Mouse (Mus musculus): ENCODE measurements around the gene Agrp. TPM values are rescaled to one million over a fixed set of nuclear protein-coding genes. Genes with fewer than 3 reads are reported as not detected.

The Agrp gene
- polyA plus RNA-seq, 1 experiment from 2014 or later = 0.54 TPM

- Histone ChIP-seq H3K4me3 (ENCODE audit: control insufficient read depth in 1 of 2, insufficient read depth in 1 of 2, low read depth in 1 of 2, low read length in 2 of 2) (no peak overlapping the region), H3K4me2 (ENCODE audit: low read length) (no peak overlapping the region), H3K36me3 (ENCODE audit: control insufficient read depth, insufficient read depth, low read length) (peaks cover 53% of the 10 kb centered on the region), H3K9ac (ENCODE audit: low read length) (no peak overlapping the region), H3K27ac (replicated peaks in 1 of 2; ENCODE audit: control insufficient read depth in 1 of 2, insufficient read depth in 1 of 2, low read depth in 2 of 2, low read length in 2 of 2) (no peak overlapping the region), H3K9me3 (ENCODE audit: control insufficient read depth, low read length) (no peaks in the 10 kb centered on the region), H3K27me3 (ENCODE audit: control insufficient read depth, insufficient read depth, low read length) (no peaks in the 10 kb centered on the region), H3K4me1 (ENCODE audit: control insufficient read depth in 2 of 2, insufficient read depth in 2 of 2, low read length in 2 of 2) (peaks cover 0 to 1% of the 10 kb centered on the region in 2 experiments; a peak in 2 of 4 replicates)
- WGBS = 100% methylated on average over 1 of the region's 1 CpGs
- no peak for ATAC-seq (ENCODE audit: insufficient number of reproducible peaks, insufficient read depth, low FRiP score, low read depth)
Observed at GRCm38 (mm10) chr8:105645205-105645604, 8.0 kb upstream of the Agrp start.

- H3K36me3 ChIP-seq (ENCODE audit: control insufficient read depth, insufficient read depth, low read length) = peaks cover 26% of the 10 kb centered on the region
- ATAC-seq (ENCODE audit: insufficient number of reproducible peaks, insufficient read depth, low FRiP score, low read depth) = no peak
- no peaks in the 10 kb centered on the region for H3K27me3 ChIP-seq (ENCODE audit: control insufficient read depth, insufficient read depth, low read length)
- H3K9me3 ChIP-seq (ENCODE audit: control insufficient read depth, low read length) = no peaks in the 10 kb centered on the region
- H3K4me2 ChIP-seq (ENCODE audit: low read length) = no peak overlapping the region
- 77% methylated on average over 2 of the region's 2 CpGs for WGBS
- H3K9ac ChIP-seq (ENCODE audit: low read length) = no peak overlapping the region
- H3K4me3 ChIP-seq (ENCODE audit: control insufficient read depth in 1 of 2, insufficient read depth in 1 of 2, low read depth in 1 of 2, low read length in 2 of 2) = no peak overlapping the region
- H3K4me1 ChIP-seq (ENCODE audit: control insufficient read depth in 2 of 2, insufficient read depth in 2 of 2, low read length in 2 of 2) = peaks cover 4 to 15% of the 10 kb centered on the region in 2 experiments
- no peak overlapping the region for H3K27ac ChIP-seq (replicated peaks in 1 of 2; ENCODE audit: control insufficient read depth in 1 of 2, insufficient read depth in 1 of 2, low read depth in 2 of 2, low read length in 2 of 2)
Observed at GRCm38 (mm10) chr8:105640511-105640910, 3.3 kb upstream of the Agrp start.

GRCm38 (mm10) chr8:105639835-105640234 is 2.6 kb upstream of the Agrp start:
- Histone ChIP-seq H3K36me3 (ENCODE audit: control insufficient read depth, insufficient read depth, low read length) (peaks cover 19% of the 10 kb centered on the region), H3K27ac (replicated peaks in 1 of 2; ENCODE audit: control insufficient read depth in 1 of 2, insufficient read depth in 1 of 2, low read depth in 2 of 2, low read length in 2 of 2) (no peak overlapping the region), H3K27me3 (ENCODE audit: control insufficient read depth, insufficient read depth, low read length) (no peaks in the 10 kb centered on the region), H3K4me1 (ENCODE audit: control insufficient read depth in 2 of 2, insufficient read depth in 2 of 2, low read length in 2 of 2) (peaks cover 4 to 17% of the 10 kb centered on the region in 2 experiments), H3K4me3 (ENCODE audit: control insufficient read depth in 1 of 2, insufficient read depth in 1 of 2, low read depth in 1 of 2, low read length in 2 of 2) (no peak overlapping the region), H3K4me2 (ENCODE audit: low read length) (no peak overlapping the region), H3K9me3 (ENCODE audit: control insufficient read depth, low read length) (no peaks in the 10 kb centered on the region), H3K9ac (ENCODE audit: low read length) (no peak overlapping the region)
- no peak for ATAC-seq (ENCODE audit: insufficient number of reproducible peaks, insufficient read depth, low FRiP score, low read depth)
- 67% methylated on average over 1 of the region's 1 CpGs for WGBS

DNA sequence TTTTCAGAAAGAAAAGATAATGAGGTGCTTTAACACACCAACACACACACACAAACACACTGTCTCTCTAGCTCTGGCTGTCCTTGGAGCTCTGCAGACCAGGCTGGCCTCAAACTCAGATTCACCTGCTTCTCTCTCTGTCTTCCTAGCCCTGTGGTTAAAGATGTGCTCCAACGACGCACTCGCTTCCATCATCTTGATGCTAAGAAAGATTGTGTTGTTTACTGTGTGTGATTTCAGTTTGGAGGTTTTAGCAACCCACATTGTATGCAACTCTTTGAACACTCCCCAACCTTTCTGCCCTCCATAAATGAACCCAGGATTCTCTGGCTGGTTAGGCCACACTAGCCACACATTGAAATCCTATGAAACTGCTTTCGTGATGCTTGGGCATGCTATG is 1.3 kb upstream of the Agrp start:
- Histone ChIP-seq H3K9me3 (ENCODE audit: control insufficient read depth, low read length) (no peaks in the 10 kb centered on the region), H3K4me2 (ENCODE audit: low read length) (peak overlapping the region; percentile 88), H3K36me3 (ENCODE audit: control insufficient read depth, insufficient read depth, low read length) (peaks cover 7% of the 10 kb centered on the region), H3K27ac (replicated peaks in 1 of 2; ENCODE audit: control insufficient read depth in 1 of 2, insufficient read depth in 1 of 2, low read depth in 2 of 2, low read length in 2 of 2) (no peak overlapping the region), H3K27me3 (ENCODE audit: control insufficient read depth, insufficient read depth, low read length) (no peaks in the 10 kb centered on the region), H3K4me3 (ENCODE audit: control insufficient read depth in 1 of 2, insufficient read depth in 1 of 2, low read depth in 1 of 2, low read length in 2 of 2) (no peak overlapping the region), H3K4me1 (ENCODE audit: control insufficient read depth in 2 of 2, insufficient read depth in 2 of 2, low read length in 2 of 2) (peaks cover 4 to 17% of the 10 kb centered on the region in 2 experiments), H3K9ac (ENCODE audit: low read length) (no peak overlapping the region; the same call in 1 of the 2 replicates)
- whole genome bisulfite sequencing = 88% methylated on average over 4 of the region's 4 CpGs
- ATAC-seq (ENCODE audit: insufficient number of reproducible peaks, insufficient read depth, low FRiP score, low read depth) = no peak

GRCm38 (mm10) chr8:105637601-105638041 is 428 bp upstream of the Agrp start:
- Histone ChIP-seq H3K9me3 (ENCODE audit: control insufficient read depth, low read length) (no peaks in the 10 kb centered on the region), H3K27me3 (ENCODE audit: control insufficient read depth, insufficient read depth, low read length) (no peaks in the 10 kb centered on the region), H3K27ac (replicated peaks in 1 of 2; ENCODE audit: control insufficient read depth in 1 of 2, insufficient read depth in 1 of 2, low read depth in 2 of 2, low read length in 2 of 2) (peak overlapping the region; percentile 100), H3K9ac (ENCODE audit: low read length) (peak overlapping the region; percentile 95), H3K4me3 (ENCODE audit: control insufficient read depth in 1 of 2, insufficient read depth in 1 of 2, low read depth in 1 of 2, low read length in 2 of 2) (peak overlapping the region; percentile 87 to 91), H3K4me1 (ENCODE audit: control insufficient read depth in 2 of 2, insufficient read depth in 2 of 2, low read length in 2 of 2) (peaks cover 4 to 17% of the 10 kb centered on the region in 2 experiments), H3K36me3 (ENCODE audit: control insufficient read depth, insufficient read depth, low read length) (0 out of 2 replicates have a peak, but pooled peaks cover 4% of the 10 kb centered on the region), H3K4me2 (ENCODE audit: low read length) (peak overlapping the region; percentile 88)
- 0% methylated on average over 11 of the region's 11 CpGs for WGBS
- ATAC-seq (ENCODE audit: insufficient number of reproducible peaks, insufficient read depth, low FRiP score, low read depth) = no peak

DNA sequence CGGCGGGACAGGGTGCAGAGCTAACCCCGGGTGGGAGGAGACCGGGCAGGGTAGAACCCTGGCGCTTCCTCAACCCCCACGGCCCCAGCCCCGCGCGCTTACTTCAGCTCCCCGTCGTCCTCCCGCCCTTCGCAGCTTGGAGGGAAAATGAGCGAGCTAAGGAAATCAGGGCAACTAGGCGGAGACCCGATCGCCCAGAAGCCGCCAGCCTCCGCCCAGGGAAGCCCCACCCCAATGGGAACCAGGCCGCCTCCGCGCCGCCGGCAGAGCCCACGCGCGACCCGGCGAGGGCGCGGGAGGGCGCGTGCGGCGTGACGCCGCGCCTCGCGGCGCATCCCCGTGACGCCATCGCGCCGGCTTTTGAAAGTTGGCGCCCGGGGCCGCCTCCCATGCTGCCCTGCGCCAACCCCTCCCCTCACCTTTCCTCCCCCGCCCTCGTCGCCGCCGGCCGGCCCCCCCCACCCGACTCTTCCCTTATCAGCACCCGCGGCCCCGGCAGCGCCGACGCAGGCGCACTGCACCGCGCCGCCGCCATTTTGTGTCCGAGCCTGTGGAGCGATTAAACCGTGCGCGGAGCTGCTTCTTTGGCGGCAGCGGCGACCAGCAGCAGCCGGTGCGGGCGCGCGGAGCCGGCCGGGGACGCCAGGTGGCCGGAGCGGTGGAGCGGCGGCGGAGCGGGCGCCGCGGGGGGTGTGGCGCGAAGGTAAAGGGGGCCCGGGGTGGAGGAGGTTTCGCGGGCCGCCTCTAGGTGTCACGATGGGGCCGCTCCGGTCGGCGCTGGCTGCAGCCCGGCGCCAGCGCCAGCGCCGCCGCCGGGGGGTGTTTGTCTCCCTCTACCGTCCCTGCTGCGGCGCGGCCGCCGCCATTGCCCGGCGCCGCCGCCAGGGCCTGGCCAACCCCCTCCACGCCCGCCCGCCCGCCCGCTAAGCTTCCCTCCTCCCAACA is 903 bp downstream of the Agrp start, which contains the start of gene Ctcf:
Ctcf (plus strand) TSS at position 551 of the 945 bp plus-strand sequence.
- Histone ChIP-seq H3K4me2 (ENCODE audit: low read length) (peak within 1 kb of the TSS; percentile 92), H3K36me3 (ENCODE audit: control insufficient read depth, insufficient read depth, low read length) (0 out of 2 replicates have a peak, but pooled peaks cover 4% of the 10 kb centered on the region), H3K27me3 (ENCODE audit: control insufficient read depth, insufficient read depth, low read length) (no peaks in the 10 kb centered on the region), H3K27ac (replicated peaks in 1 of 2; ENCODE audit: control insufficient read depth in 1 of 2, insufficient read depth in 1 of 2, low read depth in 2 of 2, low read length in 2 of 2) (peak within 1 kb of the TSS; percentile 100), H3K9me3 (ENCODE audit: control insufficient read depth, low read length) (no peaks in the 10 kb centered on the region), H3K4me1 (ENCODE audit: control insufficient read depth in 2 of 2, insufficient read depth in 2 of 2, low read length in 2 of 2) (peaks cover 4 to 17% of the 10 kb centered on the region in 2 experiments), H3K4me3 (ENCODE audit: control insufficient read depth in 1 of 2, insufficient read depth in 1 of 2, low read depth in 1 of 2, low read length in 2 of 2) (peak within 1 kb of the TSS; percentile 87 to 91), H3K9ac (ENCODE audit: low read length) (peak within 1 kb of the TSS; percentile 95)
- ATAC-seq (ENCODE audit: insufficient number of reproducible peaks, insufficient read depth, low FRiP score, low read depth) = peak; percentile 91
- under 1% methylated on average over 92 of the region's 126 CpGs for WGBS

DNA sequence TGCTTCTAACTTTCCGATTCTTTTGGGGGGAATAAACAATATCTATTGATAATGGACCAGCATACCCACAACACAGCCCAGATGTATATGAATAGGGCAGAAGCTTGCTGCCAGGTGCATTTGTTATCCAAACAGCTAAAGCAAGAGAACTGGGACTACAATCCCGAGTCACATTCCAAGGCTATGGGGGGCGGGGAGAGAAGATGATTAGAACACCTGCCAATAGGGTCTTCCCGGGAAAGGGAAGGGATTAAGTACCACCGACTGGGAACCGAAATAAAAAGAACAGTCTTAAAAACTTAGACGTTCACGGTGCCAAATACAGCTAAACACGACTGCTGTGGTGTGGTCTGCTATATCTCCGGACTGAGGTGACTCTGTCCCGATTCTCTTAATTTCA is 1.7 kb downstream of the Agrp start:
- Histone ChIP-seq H3K4me3 (ENCODE audit: control insufficient read depth in 1 of 2, insufficient read depth in 1 of 2, low read depth in 1 of 2, low read length in 2 of 2) (peak overlapping the region; percentile 60 to 91), H3K4me1 (ENCODE audit: control insufficient read depth in 2 of 2, insufficient read depth in 2 of 2, low read length in 2 of 2) (peaks cover 4 to 17% of the 10 kb centered on the region in 2 experiments), H3K36me3 (ENCODE audit: control insufficient read depth, insufficient read depth, low read length) (0 out of 2 replicates have a peak, but pooled peaks cover 4% of the 10 kb centered on the region), H3K9me3 (ENCODE audit: control insufficient read depth, low read length) (no peaks in the 10 kb centered on the region), H3K27me3 (ENCODE audit: control insufficient read depth, insufficient read depth, low read length) (no peaks in the 10 kb centered on the region), H3K4me2 (ENCODE audit: low read length) (peak overlapping the region; percentile 92), H3K9ac (ENCODE audit: low read length) (peak overlapping the region; percentile 95), H3K27ac (replicated peaks in 1 of 2; ENCODE audit: control insufficient read depth in 1 of 2, insufficient read depth in 1 of 2, low read depth in 2 of 2, low read length in 2 of 2) (peak overlapping the region; percentile 9 to 100; a peak in 2 of 4 replicates)
- 6% methylated on average over 11 of the region's 11 CpGs for WGBS
- no peak for ATAC-seq (ENCODE audit: insufficient number of reproducible peaks, insufficient read depth, low FRiP score, low read depth)

All from heart, embryonic 14.5 days (tissue).